Mouse (Mus musculus) kidney, postnatal 4 days (tissue): Measurements from ENCODE around the gene Gm21409.
"Not testable (repeated sequence)": the region's sequence is repeated elsewhere in the genome, so short reads cannot be mapped to it uniquely, and the experiment has no call there.

ENCODE experiments used
- DNase-seq, 2 experiments: peaks; one replicate each; pipeline ENCODE4 v3.0.0; 2021; ENCODE audit warnings: mixed read lengths in 2 of 2

Gene Gm21409

DNA sequence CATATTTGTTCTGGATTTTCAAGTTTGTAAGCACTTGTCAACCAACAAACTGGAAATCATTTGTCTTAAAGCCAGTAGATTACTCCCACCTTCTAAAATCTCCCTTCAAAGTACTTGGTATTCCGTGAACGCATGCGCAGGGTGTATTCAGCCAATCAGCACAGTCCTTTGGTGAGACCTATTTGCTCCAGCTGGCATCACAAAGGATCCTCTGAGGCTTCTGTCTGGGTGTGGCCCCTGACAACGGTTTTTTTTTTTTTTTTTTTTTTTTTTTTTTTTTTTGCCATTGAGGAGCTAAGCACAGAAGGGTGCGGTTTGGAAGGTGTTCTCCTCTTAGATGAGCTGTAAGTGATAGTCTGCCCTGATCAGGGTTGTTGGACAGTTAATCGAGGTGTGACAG, at the start of gene Gm21409:
Gm21409 (plus strand) TSS at position 301 of the 400 bp plus-strand sequence.
- not testable (repeated sequence) for DNase-seq
